Mouse (Mus musculus): Measurements from ENCODE around the gene Olfr640. TPM values are rescaled to one million over a fixed set of nuclear protein-coding genes. Genes with fewer than 3 reads are reported as not detected.

Gene Olfr640
- not detected in 2 replicates for polyA plus RNA-seq (2016; fragmentation: Nextera tagmentation; extraction: Ambion mirVana)

DNA sequence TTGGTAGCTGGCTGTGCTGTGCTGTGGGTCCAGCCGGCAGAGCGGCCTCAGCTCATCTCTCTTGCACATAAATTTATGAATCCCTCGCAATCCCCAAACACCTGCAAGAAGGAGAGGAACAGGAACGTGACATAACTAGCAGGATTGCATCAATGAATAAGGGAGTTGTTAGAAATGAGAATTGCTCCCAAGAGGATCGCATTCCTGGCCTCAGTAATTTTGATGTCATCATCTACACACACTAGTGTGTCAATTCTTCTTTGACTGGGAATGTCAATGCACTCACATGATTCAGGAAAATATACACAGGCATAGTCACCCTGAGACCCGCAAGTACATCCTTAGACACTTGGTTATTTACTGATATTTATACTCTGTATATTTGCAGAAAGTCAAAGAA, at the start of gene Olfr640:
Gene Olfr640 (minus strand): TSS at position 101 of the 400 bp plus-strand sequence.
- Histone ChIP-seq H3K27ac (no peak within 1 kb of the TSS), H3K9me3 (no peaks in the 10 kb centered on the region), H3K9ac (no peak within 1 kb of the TSS), H3K4me1 (no peaks in the 10 kb centered on the region), H3K36me3 (no peaks in the 10 kb centered on the region), H3K4me3 (no peak within 1 kb of the TSS), H3K4me2 (replicated peaks) (no peak within 1 kb of the TSS), H3K27me3 (replicated peaks) (no peaks in the 10 kb centered on the region)
- ATAC-seq (ENCODE audit: low FRiP score, low read depth): no peak
- 83% methylated on average over 6 of the region's 6 CpGs for WGBS

DNA sequence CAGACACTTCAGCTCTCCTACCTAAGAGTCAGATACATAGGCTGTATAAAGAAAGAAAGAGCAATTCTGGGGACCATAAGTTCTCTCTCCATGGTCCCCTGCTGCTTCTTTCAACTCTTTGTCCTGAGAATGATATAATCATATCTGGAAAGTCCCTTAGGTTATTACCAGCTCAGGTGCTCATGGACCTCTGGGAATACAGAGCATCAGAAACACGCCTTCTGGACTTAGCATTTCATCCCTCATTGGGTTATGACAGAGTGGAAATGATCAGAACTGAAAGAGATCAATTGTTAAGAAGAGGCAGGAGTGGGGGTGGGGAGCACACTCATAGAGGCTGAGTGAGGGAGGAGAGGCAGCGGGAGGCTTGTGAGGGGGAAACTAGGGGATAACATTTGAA, 46.4 kb upstream of the Olfr640 start, which contains the start of gene Olfr644:
Gene Olfr644 (minus strand): TSS at position 101 of the 400 bp plus-strand sequence.
- H3K4me2 ChIP-seq (replicated peaks): no peak within 1 kb of the TSS
- ATAC-seq (ENCODE audit: low FRiP score, low read depth): no peak
- H3K9me3 ChIP-seq: peaks cover 4% of the 10 kb centered on the region; the same call in 1 of the 2 replicates
- WGBS: 75% methylated on average over 2 of the region's 2 CpGs
- no peaks in the 10 kb centered on the region for H3K36me3 ChIP-seq
- no peaks in the 10 kb centered on the region for H3K4me1 ChIP-seq
- no peak within 1 kb of the TSS for H3K9ac ChIP-seq
- no peaks in the 10 kb centered on the region for H3K27me3 ChIP-seq (replicated peaks)
- no peak within 1 kb of the TSS for H3K27ac ChIP-seq
- H3K4me3 ChIP-seq: no peak within 1 kb of the TSS

DNA sequence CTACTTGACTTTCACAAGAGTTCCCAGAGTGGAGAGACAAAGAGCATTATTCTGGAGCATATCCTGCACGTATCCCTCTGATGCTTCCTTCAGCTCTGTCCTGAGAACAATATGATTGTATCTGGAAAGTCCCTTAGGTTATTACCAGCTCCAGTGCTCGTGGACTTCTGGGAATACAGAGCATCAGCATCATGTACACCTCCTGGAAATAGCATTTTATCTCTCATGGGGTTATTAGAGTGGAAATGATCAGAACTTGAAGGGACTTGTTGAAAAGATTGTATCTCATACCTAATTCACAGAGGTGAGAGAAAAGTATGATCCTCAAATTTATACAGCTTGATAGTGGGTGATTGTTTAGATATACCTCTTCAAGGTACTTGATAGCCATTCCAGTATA, 36.0 kb upstream of the Olfr640 start, which contains the start of gene 4930516K23Rik:
Gene 4930516K23Rik (minus strand): TSS at position 101 of the 400 bp plus-strand sequence.
- H3K27ac ChIP-seq: no peak within 1 kb of the TSS
- 58% methylated on average over 2 of the region's 2 CpGs for WGBS
- no peaks in the 10 kb centered on the region for H3K4me1 ChIP-seq
- ATAC-seq (ENCODE audit: low FRiP score, low read depth): no peak
- no peaks in the 10 kb centered on the region for H3K27me3 ChIP-seq (replicated peaks)
- H3K9ac ChIP-seq: no peak within 1 kb of the TSS
- no peaks in the 10 kb centered on the region for H3K9me3 ChIP-seq
- H3K36me3 ChIP-seq: no peaks in the 10 kb centered on the region
- no peak within 1 kb of the TSS for H3K4me2 ChIP-seq (replicated peaks)
- H3K4me3 ChIP-seq: no peak within 1 kb of the TSS

GRCm38 (mm10) chr7:104059215-104059614, 33.8 kb upstream of the Olfr640 start:
- Histone ChIP-seq H3K9me3 (no peaks in the 10 kb centered on the region), H3K36me3 (no peaks in the 10 kb centered on the region), H3K4me2 (replicated peaks) (no peak overlapping the region), H3K27me3 (replicated peaks) (no peaks in the 10 kb centered on the region), H3K4me3 (no peak overlapping the region), H3K4me1 (no peaks in the 10 kb centered on the region), H3K9ac (no peak overlapping the region), H3K27ac (no peak overlapping the region)
- WGBS: 89% methylated on average over 1 of the region's 1 CpGs
- ATAC-seq (ENCODE audit: low FRiP score, low read depth): no peak

- no peaks in the 10 kb centered on the region for H3K9me3 ChIP-seq
- no peaks in the 10 kb centered on the region for H3K27me3 ChIP-seq (replicated peaks)
- no peak within 1 kb of the TSS for H3K4me3 ChIP-seq
- no peaks in the 10 kb centered on the region for H3K4me1 ChIP-seq
- no peaks in the 10 kb centered on the region for H3K36me3 ChIP-seq
- no peak within 1 kb of the TSS for H3K27ac ChIP-seq
- no peak within 1 kb of the TSS for H3K4me2 ChIP-seq (replicated peaks)
- no peak within 1 kb of the TSS for H3K9ac ChIP-seq
- no peak for ATAC-seq (ENCODE audit: low FRiP score, low read depth)
- 87% methylated on average over 1 of the region's 1 CpGs for WGBS
These were observed 27.2 kb upstream of the Olfr640 start, which contains the start of gene Olfr642 for GRCm38 (mm10) chr7:104052566-104052965. Gene Olfr642 (minus strand): TSS chr7:104052666.

DNA sequence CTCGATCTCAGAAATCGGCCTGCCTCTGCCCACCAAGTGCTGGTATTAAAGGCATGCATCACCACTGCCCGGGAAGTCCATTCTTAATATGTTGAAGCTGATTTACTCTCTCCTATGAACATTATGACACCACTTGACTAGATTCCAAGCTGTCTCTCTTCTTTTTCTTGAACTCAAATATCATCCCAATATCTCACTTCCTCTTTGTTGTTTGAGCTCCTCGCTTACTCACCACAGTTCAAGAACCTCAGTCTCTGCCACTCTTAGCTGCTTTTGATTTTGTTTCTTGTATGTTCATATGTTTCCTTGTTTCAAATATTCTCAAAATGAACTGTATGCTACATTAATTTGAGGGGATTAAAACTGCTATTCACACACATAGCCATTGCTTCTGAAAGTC, 25.4 kb upstream of the Olfr640 start:
- 94% methylated on average over 4 of the region's 4 CpGs for WGBS
- ATAC-seq (ENCODE audit: low FRiP score, low read depth): no peak
- Histone ChIP-seq H3K4me2 (replicated peaks) (no peak overlapping the region), H3K4me1 (no peaks in the 10 kb centered on the region), H3K4me3 (no peak overlapping the region), H3K9ac (no peak overlapping the region), H3K36me3 (no peaks in the 10 kb centered on the region), H3K27me3 (replicated peaks) (no peaks in the 10 kb centered on the region), H3K27ac (no peak overlapping the region), H3K9me3 (no peaks in the 10 kb centered on the region)

DNA sequence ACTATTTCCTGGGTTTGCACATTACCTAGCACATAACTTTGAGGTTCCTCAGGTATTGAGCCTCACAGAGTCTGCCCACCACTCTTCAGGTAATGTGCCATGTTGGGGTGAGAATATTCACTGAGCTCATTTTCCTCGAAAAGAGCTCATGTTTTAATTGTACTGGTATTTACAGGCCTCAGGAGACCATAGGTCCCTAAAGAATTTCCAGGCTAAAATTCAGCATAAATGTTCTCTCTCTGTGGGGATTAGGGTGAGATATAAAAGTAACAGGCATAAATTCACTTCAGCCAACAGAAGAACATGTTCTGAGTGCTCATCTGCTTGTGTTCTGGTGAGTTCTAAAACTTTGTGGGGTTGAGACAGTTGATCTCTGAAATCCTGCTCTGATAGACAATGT, 9.8 kb upstream of the Olfr640 start, which contains the start of gene Olfr641:
Gene Olfr641 (plus strand): TSS at position 301 of the 400 bp plus-strand sequence.
- Histone ChIP-seq H3K36me3 (no peaks in the 10 kb centered on the region), H3K27me3 (replicated peaks) (no peaks in the 10 kb centered on the region), H3K4me3 (no peak within 1 kb of the TSS), H3K9me3 (no peaks in the 10 kb centered on the region), H3K4me2 (replicated peaks) (no peak within 1 kb of the TSS), H3K9ac (no peak within 1 kb of the TSS), H3K27ac (no peak within 1 kb of the TSS), H3K4me1 (no peaks in the 10 kb centered on the region)
- 80% methylated on average over 1 of the region's 1 CpGs for WGBS
- ATAC-seq (ENCODE audit: low FRiP score, low read depth): no peak

GRCm38 (mm10) chr7:104026978-104027377, 1.6 kb upstream of the Olfr640 start:
- Histone ChIP-seq H3K4me3 (no peak overlapping the region), H3K9ac (no peak overlapping the region), H3K4me1 (no peaks in the 10 kb centered on the region), H3K27ac (no peak overlapping the region), H3K9me3 (no peaks in the 10 kb centered on the region), H3K36me3 (no peaks in the 10 kb centered on the region), H3K27me3 (replicated peaks) (no peaks in the 10 kb centered on the region), H3K4me2 (replicated peaks) (no peak overlapping the region)
- WGBS: 86% methylated on average over 3 of the region's 3 CpGs
- no peak for ATAC-seq (ENCODE audit: low FRiP score, low read depth)

DNA sequence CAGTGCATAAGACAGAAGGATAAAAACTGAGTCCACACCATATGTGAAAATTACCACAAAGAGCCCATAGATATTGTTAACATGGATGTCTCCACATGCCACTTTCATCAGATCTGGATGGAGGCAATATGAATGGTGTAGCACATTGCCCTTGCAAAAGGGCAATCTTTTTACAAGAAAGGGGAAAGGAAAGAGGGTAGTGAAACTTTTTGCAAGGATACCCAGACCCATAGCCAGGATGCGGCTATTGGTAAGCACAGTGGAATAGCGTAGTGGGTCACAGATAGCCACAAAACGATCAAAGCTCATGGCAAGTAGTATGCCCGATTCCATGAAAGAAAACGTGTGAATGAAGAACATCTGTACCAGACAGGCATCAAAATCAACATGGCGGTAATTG, 3.7 kb downstream of the Olfr640 start:
- Histone ChIP-seq H3K4me1 (no peaks in the 10 kb centered on the region), H3K9ac (no peak overlapping the region), H3K4me3 (no peak overlapping the region), H3K4me2 (replicated peaks) (no peak overlapping the region), H3K27me3 (replicated peaks) (no peaks in the 10 kb centered on the region), H3K27ac (no peak overlapping the region), H3K9me3 (no peaks in the 10 kb centered on the region), H3K36me3 (no peaks in the 10 kb centered on the region)
- ATAC-seq (ENCODE audit: low FRiP score, low read depth): no peak
- 90% methylated on average over 6 of the region's 6 CpGs for WGBS

GRCm38 (mm10) chr7:104018953-104019352, 6.4 kb downstream of the Olfr640 start:
- no peak for ATAC-seq (ENCODE audit: low FRiP score, low read depth)
- Histone ChIP-seq H3K27me3 (replicated peaks) (no peaks in the 10 kb centered on the region), H3K4me2 (replicated peaks) (no peak overlapping the region), H3K4me3 (no peak overlapping the region), H3K27ac (no peak overlapping the region), H3K4me1 (no peaks in the 10 kb centered on the region), H3K9ac (no peak overlapping the region), H3K36me3 (no peaks in the 10 kb centered on the region), H3K9me3 (no peaks in the 10 kb centered on the region)
- WGBS: 89% methylated on average over 1 of the region's 1 CpGs

- no peaks in the 10 kb centered on the region for H3K9me3 ChIP-seq
- ATAC-seq (ENCODE audit: low FRiP score, low read depth): no peak
- H3K4me1 ChIP-seq: no peaks in the 10 kb centered on the region
- no peaks in the 10 kb centered on the region for H3K36me3 ChIP-seq
- no peak within 1 kb of the TSS for H3K9ac ChIP-seq
- H3K27ac ChIP-seq: no peak within 1 kb of the TSS
- no peak within 1 kb of the TSS for H3K4me3 ChIP-seq
- H3K4me2 ChIP-seq (replicated peaks): no peak within 1 kb of the TSS
- H3K27me3 ChIP-seq (replicated peaks): no peaks in the 10 kb centered on the region
These were observed 8.2 kb downstream of the Olfr640 start, which contains the start of gene Olfr639 for GRCm38 (mm10) chr7:104017203-104017602. Gene Olfr639 (minus strand): TSS chr7:104017303.

DNA sequence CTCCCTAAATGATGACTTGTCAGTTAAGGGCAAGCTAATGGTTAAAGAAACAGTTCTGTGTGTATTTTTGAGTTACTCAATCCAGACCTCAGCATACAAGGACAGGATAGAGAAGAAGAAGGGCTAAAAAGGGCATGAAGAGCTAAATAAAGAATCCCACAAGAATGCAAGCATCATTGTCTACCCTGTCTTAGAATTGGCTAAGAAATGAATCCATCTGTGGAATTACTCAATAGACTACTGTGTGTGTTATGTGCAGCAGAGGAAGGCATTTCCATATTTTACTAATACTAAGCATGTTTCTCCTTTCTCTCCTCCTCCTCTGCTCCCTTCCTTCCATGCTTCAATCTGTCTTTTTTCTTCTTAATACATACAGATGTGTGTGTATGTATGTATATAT, 26.2 kb downstream of the Olfr640 start:
- Histone ChIP-seq H3K27me3 (replicated peaks) (no peaks in the 10 kb centered on the region), H3K9ac (no peak overlapping the region), H3K9me3 (no peaks in the 10 kb centered on the region)

GRCm38 (mm10) chr7:103998446-103998845, 26.9 kb downstream of the Olfr640 start, which contains the start of gene Olfr638:
Gene Olfr638 (plus strand): TSS chr7:103998746.
- Histone ChIP-seq H3K27me3 (replicated peaks) (no peaks in the 10 kb centered on the region), H3K4me1 (no peaks in the 10 kb centered on the region), H3K9me3 (no peaks in the 10 kb centered on the region), H3K9ac (no peak within 1 kb of the TSS), H3K4me3 (no peak within 1 kb of the TSS), H3K4me2 (replicated peaks) (no peak within 1 kb of the TSS), H3K27ac (no peak within 1 kb of the TSS), H3K36me3 (no peaks in the 10 kb centered on the region)
- no peak for ATAC-seq (ENCODE audit: low FRiP score, low read depth)

More for the DNA sequence above, 26.2 kb downstream of the Olfr640 start:
- no peak for ATAC-seq (ENCODE audit: low FRiP score, low read depth)
- no peaks in the 10 kb centered on the region for H3K36me3 ChIP-seq
- H3K4me1 ChIP-seq: no peaks in the 10 kb centered on the region
- no peak overlapping the region for H3K4me3 ChIP-seq
- no peak overlapping the region for H3K27ac ChIP-seq
- H3K4me2 ChIP-seq (replicated peaks): no peak overlapping the region

All from neural tube, embryonic 12.5 days (tissue).